Mouse (Mus musculus) Patski (cell line): ENCODE results near the gene Slc3a2. TPM values are rescaled to one million over a fixed set of nuclear protein-coding genes. Genes with fewer than 3 reads are reported as not detected.
A peak's percentile ranks its signal among the peaks of the same experiment; 100 is the strongest.

Source experiments
- ATAC-seq: fragments of 100-300 bp; one replicate; pipeline ENCODE4 v1.8.0; 2021
- CTCF ChIA-PET: fragments of 350-600 bp; sonication (Branson Sonifier 250); formaldehyde crosslinking; loops from one replicate; lab custom pipeline; 2022; ENCODE audit warnings: inconsistent platforms; lab: Charles Lee
- POLR2A ChIA-PET: fragments of 350-600 bp; sonication (Branson Sonifier 250); formaldehyde crosslinking; loops from one replicate; lab custom pipeline; 2022; ENCODE audit warnings: antibody characterized with exemption, inconsistent platforms; lab: Charles Lee
- DNase-seq: peaks from one replicate; pipeline ENCODE4 v3.0.0-alpha.2; 2011; ENCODE audit warnings: low read depth, low spot score
- H3K27me3 ChIP-seq: fragments of 371-371 bp; one replicate; pipeline ENCODE4 v1.5.1; 2021
- CTCF ChIP-seq: fragments of 100-300 bp; IDR thresholded peaks from one replicate; pipeline ENCODE4 v1.5.1; 2021
- in situ Hi-C: fragments of 300-500 bp; cut with MboI; formaldehyde crosslinking; loops from 3 replicates; pipeline ENCODE4 v1.11.1; 2018; ENCODE audit warnings: low pct_unique_long_range_greater_than_20kb, mixed read lengths
- polyA plus RNA-seq: library from polyadenylated mRNA; unstranded; gene quantifications from one replicate; pipeline ENCODE4 v1.2.3, GENCODE M21; 2021

Gene Slc3a2
- 807 TPM for polyA plus RNA-seq

GRCm38 (mm10) chr19:8722907-8723573 is at the start of gene Slc3a2:
Slc3a2 (minus strand) TSS chr19:8723369.
- CTCF ChIA-PET: interaction anchor here (0.7 to 4.4 kb wide), 4 partner anchors 10 to 29 kb away, joined by 3 to 23 read pairs (median 4); no protein-coding TSS in a partner anchor
- no peaks in the 10 kb centered on the region for H3K27me3 ChIP-seq
- TF ChIP-seq CTCF: no peak
- POLR2A ChIA-PET: interaction anchor here (0.7 to 3.6 kb wide), 9 partner anchors 10 to 1931 kb away, joined by 3 to 32 read pairs (median 4); partner anchors contain the start of genes Hnrnpul2 and Ttc9c
- peak; percentile 93 for ATAC-seq
- DNase-seq: no peak
- in situ Hi-C loops: loop anchor here (25.0 kb wide), 1 partner anchor 1164 kb away; the partner anchor contains the start of gene Incenp

GRCm38 (mm10) chr19:8770567-8771270 is 47.5 kb upstream of the Slc3a2 start, which contains the start of gene Tmem223:
Tmem223 (plus strand) TSS chr19:8770996.
- CTCF ChIA-PET: interaction anchor here (2.1 kb wide), 1 partner anchor 10 kb away, joined by 5 read pairs; no protein-coding TSS in a partner anchor
- H3K27me3 ChIP-seq: no peaks in the 10 kb centered on the region
- ATAC-seq (no peak), DNase-seq (no peak)
- in situ Hi-C loops: no loop called here
- POLR2A ChIA-PET: interaction anchor here (0.5 to 2.2 kb wide), 6 partner anchors 10 to 102 kb away, joined by 3 to 11 read pairs (median 3); partner anchors contain the start of genes Hnrnpul2 and Nxf1
- TF ChIP-seq CTCF: no peak

- no peak for ATAC-seq
- no peak for TF ChIP-seq CTCF
- POLR2A ChIA-PET: no interaction called here
- DNase-seq: no peak
- H3K27me3 ChIP-seq: no peaks in the 10 kb centered on the region
- in situ Hi-C loops: no loop called here
- CTCF ChIA-PET: interaction anchor here (1.0 kb wide), 1 partner anchor 24 kb away, joined by 3 read pairs; the partner anchor contains the start of genes 1700092M07Rik and Stx5a
Observed at GRCm38 (mm10) chr19:8765562-8765961, 42.4 kb upstream of the Slc3a2 start.

GRCm38 (mm10) chr19:8763276-8763675 is 40.1 kb upstream of the Slc3a2 start:
- CTCF ChIA-PET: no interaction called here
- no peaks in the 10 kb centered on the region for H3K27me3 ChIP-seq
- DNase-seq (no peak), ATAC-seq (no peak)
- no peak for TF ChIP-seq CTCF
- POLR2A ChIA-PET: interaction anchor here (0.6 kb wide), 1 partner anchor 71 kb away, joined by 3 read pairs; no protein-coding TSS in a partner anchor
- in situ Hi-C loops: no loop called here

- ATAC-seq: no peak
- H3K27me3 ChIP-seq: no peaks in the 10 kb centered on the region
- ChIA-PET POLR2A (interaction anchor here (0.8 kb wide), 1 partner anchor 11 kb away, joined by 3 read pairs; no protein-coding TSS in a partner anchor), CTCF (interaction anchor here (1.0 to 1.4 kb wide), 3 partner anchors 9 to 43 kb away, joined by 3 to 5 read pairs (median 4); partner anchors contain the start of gene Tmem223)
- DNase-seq: no peak
- in situ Hi-C loops: no loop called here
- peak; percentile 53 for TF ChIP-seq CTCF
Observed at GRCm38 (mm10) chr19:8760757-8761156, 37.6 kb upstream of the Slc3a2 start.

- H3K27me3 ChIP-seq: no peaks in the 10 kb centered on the region
- ATAC-seq (no peak), DNase-seq (no peak)
- ChIA-PET POLR2A (interaction anchor here (1.1 to 2.8 kb wide), 3 partner anchors 12 to 62 kb away, joined by 3 to 11 read pairs (median 6); partner anchors contain the start of genes Tmem179b and Tmem223), CTCF (interaction anchor here (1.7 kb wide), 1 partner anchor 10 kb away, joined by 4 read pairs; no protein-coding TSS in a partner anchor)
- in situ Hi-C loops: no loop called here
- no peak for TF ChIP-seq CTCF
Observed at GRCm38 (mm10) chr19:8758899-8759298, 35.7 kb upstream of the Slc3a2 start.

GRCm38 (mm10) chr19:8757471-8757998 is 34.4 kb upstream of the Slc3a2 start:
- TF ChIP-seq CTCF: no peak
- ATAC-seq: peak; percentile 4
- no peaks in the 10 kb centered on the region for H3K27me3 ChIP-seq

GRCm38 (mm10) chr19:8756635-8757387 is 33.6 kb upstream of the Slc3a2 start, which contains the start of gene Nxf1:
Nxf1 (plus strand) TSS chr19:8757073.
- CTCF ChIA-PET: interaction anchor here (0.8 to 1.7 kb wide), 5 partner anchors 9 to 50 kb away, joined by 3 to 4 read pairs (median 3); no protein-coding TSS in a partner anchor
- DNase-seq: peak; percentile 44
- POLR2A ChIA-PET: interaction anchor here (1.0 to 2.8 kb wide), 5 partner anchors 9 to 48 kb away, joined by 3 to 11 read pairs (median 4); partner anchors contain the start of genes Tmem179b and Tmem223
- H3K27me3 ChIP-seq: no peaks in the 10 kb centered on the region
- peak; percentile 94 for ATAC-seq
- no peak for TF ChIP-seq CTCF
- in situ Hi-C loops: no loop called here

More at GRCm38 (mm10) chr19:8757471-8757998, 34.4 kb upstream of the Slc3a2 start:
- in situ Hi-C loops: no loop called here
- ChIA-PET POLR2A (interaction anchor here (0.7 to 2.8 kb wide), 7 partner anchors 10 to 63 kb away, joined by 3 to 11 read pairs (median 4); partner anchors contain the start of genes 1700092M07Rik, Tmem179b and Tmem223), CTCF (interaction anchor here (1.0 to 1.7 kb wide), 2 partner anchors 9 to 41 kb away, joined by 4 read pairs; partner anchors contain the start of gene Polr2g)
- DNase-seq: no peak

GRCm38 (mm10) chr19:8755652-8756051 is 32.5 kb upstream of the Slc3a2 start:
- CTCF ChIA-PET: interaction anchor here (1.7 kb wide), 1 partner anchor 52 kb away, joined by 3 read pairs; no protein-coding TSS in a partner anchor
- in situ Hi-C loops: no loop called here
- ATAC-seq (no peak), DNase-seq (no peak)
- H3K27me3 ChIP-seq: no peaks in the 10 kb centered on the region
- POLR2A ChIA-PET: interaction anchor here (1.8 kb wide), 1 partner anchor 19 kb away, joined by 6 read pairs; the partner anchor contains the start of gene Tmem179b
- TF ChIP-seq CTCF: no peak
